Mouse (Mus musculus) bone marrow, adult 2 months (tissue): ENCODE measurements around the gene Itgad. TPM values are rescaled to one million over a fixed set of nuclear protein-coding genes. Genes with fewer than 3 reads are reported as not detected.

ENCODE experiments used
- H3K27ac ChIP-seq: fragments of 200-500 bp; 2 replicates; pipeline ENCODE4 v1.5.1; 2012; ENCODE audit warnings: low read depth, mild to moderate bottlenecking, control low read depth, inconsistent platforms, low read length; ENCODE audit not compliant: control insufficient read depth, poor library complexity, insufficient read depth
- H3K4me1 ChIP-seq: fragments of 200-500 bp; 2 replicates; pipeline ENCODE4 v1.6.1; 2011; ENCODE audit warnings: low read length; ENCODE audit not compliant: control insufficient read depth, insufficient read depth
- H3K4me3 ChIP-seq: fragments of 200-500 bp; replicated peaks from 2 replicates; pipeline ENCODE3; 2011; ENCODE audit warnings: mild to moderate bottlenecking, low read depth, low read length, control low read depth; ENCODE audit not compliant: control insufficient read depth
- CTCF ChIP-seq: fragments of 200-500 bp; IDR thresholded peaks from 2 replicates; pipeline ENCODE4 v1.5.1; 2011; ENCODE audit warnings: low read length, control low read depth; ENCODE audit not compliant: control insufficient read depth, insufficient read depth
- POLR2A ChIP-seq: fragments of 200-500 bp; IDR thresholded peaks from 2 replicates; pipeline ENCODE4 v1.6.1; 2011; ENCODE audit warnings: low read depth, mild to moderate bottlenecking, control low read depth, low read length, borderline replicate concordance; ENCODE audit not compliant: control insufficient read depth
- WGBS: fragments of 180-500 bp; shearing (Covaris S2); methylation state at CpG from one replicate; pipeline ENCODE4 v1.1.7; 2018; 5-methylcytosine and 5-hydroxymethylcytosine counted together
- polyA plus RNA-seq: library from polyadenylated mRNA; stranded (reverse); fragments of >200 nt; gene quantifications from 2 replicates; pipeline ENCODE4 v1.2.4, GENCODE M21; 2011; ENCODE audit warnings: low replicate concordance; ENCODE audit not compliant: missing spikeins, insufficient read depth, insufficient read length

Itgad gene
- polyA plus RNA-seq, 1 experiment = 9.8 TPM

DNA sequence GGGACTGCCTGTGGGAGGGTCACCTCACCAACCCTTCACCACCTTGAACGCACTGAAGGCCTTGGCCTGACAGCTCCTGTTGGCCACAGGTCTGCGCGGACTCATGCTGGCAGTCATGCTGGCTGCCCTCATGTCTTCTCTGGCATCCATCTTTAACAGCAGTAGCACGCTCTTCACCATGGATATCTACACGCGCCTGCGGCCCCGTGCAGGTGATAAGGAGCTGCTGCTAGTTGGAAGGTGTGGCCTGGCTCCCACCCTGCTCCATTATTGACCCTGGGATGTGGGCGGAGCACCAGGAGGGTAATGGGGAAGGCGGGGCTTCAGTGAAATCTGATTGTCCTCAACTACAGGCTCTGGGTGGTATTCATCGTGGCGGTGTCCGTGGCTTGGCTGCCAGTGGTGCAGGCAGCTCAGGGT lies 116.3 kb downstream of the Itgad start:
- no peak overlapping the region for H3K4me3 ChIP-seq

DNA sequence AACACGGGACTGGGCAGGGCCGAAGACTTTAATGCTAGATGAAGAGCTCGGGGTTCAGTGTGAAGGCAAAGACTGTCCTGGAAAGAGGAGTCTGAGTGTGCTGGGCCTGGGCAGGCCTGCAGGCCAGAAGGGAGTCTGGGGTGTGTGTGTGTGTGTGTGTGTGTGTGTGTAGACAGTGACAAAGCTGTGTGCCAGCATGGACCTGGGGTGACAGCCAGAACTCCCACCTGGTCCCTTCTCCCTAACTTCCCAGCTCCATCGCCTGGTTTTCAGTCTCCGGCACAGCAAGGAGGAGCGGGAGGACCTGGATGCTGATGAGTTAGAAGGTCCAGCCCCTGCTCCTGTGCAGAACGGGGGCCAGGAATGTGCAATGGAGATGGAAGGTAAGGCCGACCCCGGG lies 117.3 kb downstream of the Itgad start:
- Histone ChIP-seq H3K4me1 (peaks cover 3% of the 10 kb centered on the region; the same call in 1 of the 2 replicates), H3K27ac (no peak overlapping the region), H3K4me3 (no peak overlapping the region)
- TF ChIP-seq POLR2A (no peak), CTCF (no peak)
- WGBS = 97% methylated on average over 9 of the region's 9 CpGs

More for the DNA sequence above, 116.3 kb downstream of the Itgad start:
- Histone ChIP-seq H3K4me1 (peaks cover 3% of the 10 kb centered on the region; the same call in 1 of the 2 replicates), H3K27ac (no peak overlapping the region)
- TF ChIP-seq CTCF (no peak), POLR2A (peak; percentile 50; the same call in 1 of the 2 replicates)
- 51% methylated on average over 13 of the region's 13 CpGs for WGBS

Other genes starting within 250 kb of the Itgad start
- gene Kat8, start 241.9 kb upstream of the Itgad start, polyA plus RNA-seq = 14.5 and 15.7 TPM in 2 replicates
- 1.8 TPM in 1 of 2 replicates, not detected in the other for gene Prss8, start 224.3 kb upstream of the Itgad start, polyA plus RNA-seq
- 1.3 and 4.3 TPM in 2 replicates for gene Prss36, start 207.7 kb upstream of the Itgad start, polyA plus RNA-seq
- gene Fus, start 186.9 kb upstream of the Itgad start, polyA plus RNA-seq = 627 and 763 TPM in 2 replicates
- 17.7 and 19.9 TPM in 2 replicates for gene Pycard, start 160.5 kb upstream of the Itgad start, polyA plus RNA-seq
- 0.45 and 1.1 TPM in 2 replicates for gene Trim72, start 150.4 kb upstream of the Itgad start, polyA plus RNA-seq
- 15.4 and 60.8 TPM in 2 replicates for gene Itgam, start 91.7 kb upstream of the Itgad start, polyA plus RNA-seq
- 8.2 and 16.7 TPM in 2 replicates for gene Gm49368, start 91.7 kb upstream of the Itgad start, polyA plus RNA-seq
- 1.2 and 9.5 TPM in 2 replicates for gene Itgax, start 24.8 kb upstream of the Itgad start, polyA plus RNA-seq
- 8.4 TPM in 1 of 2 replicates, not detected in the other for gene Cox6a2, start 52.0 kb downstream of the Itgad start, polyA plus RNA-seq
- 8.9 and 13.8 TPM in 2 replicates for gene Armc5, start 83.0 kb downstream of the Itgad start, polyA plus RNA-seq
- 1.3 and 4.7 TPM in 2 replicates for gene 9130023H24Rik, start 83.7 kb downstream of the Itgad start, polyA plus RNA-seq
- 13.9 and 22.2 TPM in 2 replicates for gene Tgfb1i1, start 92.4 kb downstream of the Itgad start, polyA plus RNA-seq
- 2.0 and 3.6 TPM in 2 replicates for gene Slc5a2, start 111.3 kb downstream of the Itgad start, polyA plus RNA-seq
- gene BC017158, start 143.8 kb downstream of the Itgad start, polyA plus RNA-seq = 20.0 and 37.3 TPM in 2 replicates